Mouse (Mus musculus) cerebellum, adult 18-20 months (tissue): ENCODE results near the gene Rpl5.
"Not testable (repeated sequence)": the region's sequence is repeated elsewhere in the genome, so short reads cannot be mapped to it uniquely, and the experiment has no call there.

ENCODE experiments used
- DNase-seq, 2 experiments: peaks; one replicate each; pipeline ENCODE4 v3.0.0; 2021

Gene Rpl5

DNA sequence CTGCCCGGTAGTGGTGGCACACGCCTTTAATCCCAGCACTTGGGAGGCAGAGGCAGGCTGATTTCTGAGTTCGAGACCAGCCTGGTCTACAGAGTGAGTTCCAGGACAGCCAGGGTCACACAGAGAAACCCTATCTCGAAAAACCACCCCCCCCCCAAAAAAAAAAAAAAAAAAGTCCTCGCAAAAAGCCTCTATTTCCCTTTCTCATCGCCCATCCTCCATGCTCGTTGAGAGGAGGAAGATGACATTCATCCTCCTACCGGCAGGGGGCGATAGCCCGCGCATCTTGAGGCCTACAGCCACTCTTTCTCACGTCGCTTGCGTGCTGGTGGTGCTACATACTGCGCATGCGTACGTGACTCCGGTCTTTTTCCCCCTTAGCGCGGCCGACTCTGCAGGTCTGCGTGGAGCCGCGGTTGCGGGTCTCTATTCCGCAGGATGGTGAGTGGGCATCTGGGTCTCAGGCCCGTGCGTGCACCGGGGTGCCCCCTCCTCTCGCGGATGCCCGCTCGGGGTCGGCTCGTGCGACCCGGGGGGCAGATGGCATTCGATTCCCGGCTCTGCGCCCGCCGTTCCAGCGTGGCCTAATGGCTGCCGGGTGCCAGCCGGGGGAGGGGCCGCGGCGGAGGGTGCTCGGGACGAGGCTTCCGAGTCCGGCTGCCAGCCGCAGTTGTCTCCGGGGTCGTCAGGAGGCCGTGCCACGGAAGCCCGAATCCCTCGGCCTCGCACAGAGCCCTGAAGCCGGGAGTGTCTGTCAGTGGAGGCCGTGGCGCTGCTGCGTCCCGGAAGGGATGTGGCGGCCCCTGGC, at the start of gene Rpl5:
Gene Rpl5, plus strand, starts transcription at position 297 of the 808 bp plus-strand sequence.
- DNase-seq: peak; percentile 93 to 97

DNA sequence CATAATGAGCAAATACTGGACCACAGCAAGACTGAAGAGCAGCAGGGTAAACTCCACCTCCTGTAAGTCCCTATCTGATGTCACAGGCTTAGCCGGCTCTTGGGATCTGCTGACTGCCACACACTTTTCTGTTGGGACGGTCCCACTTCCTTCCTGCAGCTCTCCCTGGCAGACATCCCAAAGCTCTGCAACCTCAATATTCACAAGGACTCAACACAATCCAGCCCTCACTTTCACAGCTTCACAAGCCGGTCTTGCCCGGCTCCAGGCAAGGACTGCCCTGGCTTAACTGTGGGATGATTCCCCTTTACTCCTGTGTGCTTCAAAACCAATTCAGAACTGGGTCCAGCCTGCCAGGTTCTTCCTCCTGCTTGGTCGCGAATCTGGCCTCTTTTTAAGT, 46.5 kb upstream of the Rpl5 start:
- DNase-seq: no peak

DNA sequence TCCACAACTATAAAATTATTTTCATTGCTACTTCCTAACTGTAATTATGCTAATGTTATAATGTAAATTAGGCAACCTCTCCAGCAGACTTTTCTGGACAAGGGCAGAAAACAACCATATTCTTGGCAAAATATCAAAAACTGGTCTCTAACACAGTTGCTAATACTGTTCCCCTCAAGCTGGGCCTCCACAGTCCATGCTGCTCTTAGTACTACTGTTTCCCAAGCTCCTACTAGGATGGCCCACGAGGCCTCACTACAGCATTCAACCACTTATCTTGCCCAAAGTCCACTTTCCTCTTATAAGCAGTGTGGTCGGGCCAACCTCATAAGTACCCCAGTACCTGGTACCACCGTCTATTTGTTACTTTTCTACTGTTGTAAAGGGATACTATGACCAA, 45.7 kb upstream of the Rpl5 start:
- DNase-seq: no peak

DNA sequence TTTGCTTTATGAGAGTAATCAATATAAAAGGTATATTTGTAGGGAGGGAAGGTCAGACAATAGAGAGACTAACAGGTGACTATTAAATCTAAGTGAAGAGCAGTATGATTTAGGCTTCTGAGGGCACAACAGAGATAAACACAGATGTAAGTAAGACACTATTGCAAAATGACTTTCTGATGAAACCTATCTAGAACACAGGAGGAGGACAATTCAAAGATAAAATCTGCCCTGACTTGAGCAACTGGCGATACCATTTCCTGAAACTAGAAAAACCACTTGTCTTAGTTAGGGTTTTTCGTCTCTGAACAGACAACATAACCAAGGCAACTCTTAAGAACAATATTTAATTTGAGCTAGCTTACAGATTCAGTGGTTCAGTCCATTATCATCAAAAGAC, 44.8 kb upstream of the Rpl5 start:
- DNase-seq: no peak

DNA sequence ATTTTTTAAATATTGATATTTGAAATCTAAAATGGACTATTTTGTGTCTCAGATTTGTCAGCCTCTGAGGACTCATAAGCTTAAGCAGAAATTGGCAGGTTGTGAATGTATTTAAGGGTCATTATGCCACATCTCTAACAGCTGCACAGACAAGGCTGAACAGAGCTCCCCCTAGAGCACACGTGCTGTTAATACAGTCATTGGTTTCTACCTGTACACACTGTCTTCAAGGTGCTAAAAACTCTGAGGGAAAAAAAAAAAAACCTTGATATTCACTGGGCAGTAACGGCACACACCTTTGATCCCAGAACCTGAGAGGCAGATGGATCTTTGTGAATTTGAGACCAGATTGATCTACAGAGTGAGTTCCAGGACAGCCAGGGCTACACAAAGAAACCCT, 41.3 kb upstream of the Rpl5 start:
- DNase-seq: no peak

DNA sequence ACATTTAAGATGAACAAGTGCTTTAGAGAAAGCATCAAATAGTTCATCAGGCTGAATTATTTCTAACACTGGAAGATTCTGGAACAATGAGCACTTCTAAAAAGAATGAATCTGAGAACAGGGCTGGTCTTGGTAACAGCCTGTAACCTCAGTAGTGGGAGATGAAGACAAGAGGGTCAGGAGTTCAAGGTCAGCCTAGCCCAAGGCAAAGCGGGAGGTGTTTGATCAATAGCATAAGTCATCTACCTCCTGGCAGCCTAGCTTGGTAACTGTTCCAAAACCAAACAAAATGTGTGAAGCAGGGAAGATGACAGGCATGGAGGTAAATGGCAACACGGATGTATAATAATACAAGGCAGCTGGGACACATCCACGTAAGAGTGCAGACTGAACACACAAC, 36.3 kb upstream of the Rpl5 start:
- DNase-seq: no peak

DNA sequence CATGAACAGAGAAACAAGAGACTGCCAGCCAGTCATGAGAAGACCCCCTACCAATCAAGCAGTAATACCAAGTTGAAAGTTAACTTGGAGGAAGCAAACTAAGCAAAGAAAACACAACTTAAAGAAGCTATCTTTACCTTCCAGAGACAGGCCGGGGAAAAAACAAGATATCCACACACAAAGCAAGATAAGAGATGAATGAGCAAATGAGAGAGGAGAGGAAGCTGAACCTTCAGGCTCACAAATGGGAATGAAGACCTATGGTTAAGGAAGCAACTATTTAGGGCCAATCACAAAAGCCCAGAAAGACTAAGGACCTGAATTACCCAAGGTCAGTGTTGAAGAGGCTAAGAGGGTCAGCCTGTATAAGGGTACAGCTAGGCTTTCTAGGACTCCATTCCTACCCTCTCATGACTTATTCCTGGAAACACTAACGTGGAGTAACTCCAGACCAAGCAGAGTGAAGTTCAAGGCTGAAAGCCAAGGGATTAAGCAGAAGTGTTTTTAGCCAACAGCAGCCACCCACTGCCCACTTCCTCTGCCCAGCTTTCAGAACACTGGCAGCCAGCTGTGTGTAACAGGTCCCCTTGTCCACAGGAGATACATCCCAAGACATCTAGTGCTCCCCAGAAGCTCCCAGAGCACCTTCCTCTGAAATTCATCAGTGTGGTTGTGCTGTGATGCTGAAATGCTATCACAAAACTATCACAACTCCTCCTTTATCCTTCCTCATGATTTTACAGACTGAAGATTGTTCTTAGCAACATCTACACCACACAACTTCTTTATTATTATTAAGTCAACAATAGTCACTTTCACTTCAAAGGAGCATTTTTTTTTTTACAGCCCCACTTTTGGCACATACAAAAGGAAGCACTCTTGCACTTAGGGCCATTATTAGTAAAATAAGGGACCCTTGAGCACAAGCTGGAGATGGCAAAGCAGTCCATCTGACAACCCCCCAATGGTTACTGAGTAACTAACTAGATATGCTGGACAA, 33.9 kb upstream of the Rpl5 start:
- DNase-seq: no peak

DNA sequence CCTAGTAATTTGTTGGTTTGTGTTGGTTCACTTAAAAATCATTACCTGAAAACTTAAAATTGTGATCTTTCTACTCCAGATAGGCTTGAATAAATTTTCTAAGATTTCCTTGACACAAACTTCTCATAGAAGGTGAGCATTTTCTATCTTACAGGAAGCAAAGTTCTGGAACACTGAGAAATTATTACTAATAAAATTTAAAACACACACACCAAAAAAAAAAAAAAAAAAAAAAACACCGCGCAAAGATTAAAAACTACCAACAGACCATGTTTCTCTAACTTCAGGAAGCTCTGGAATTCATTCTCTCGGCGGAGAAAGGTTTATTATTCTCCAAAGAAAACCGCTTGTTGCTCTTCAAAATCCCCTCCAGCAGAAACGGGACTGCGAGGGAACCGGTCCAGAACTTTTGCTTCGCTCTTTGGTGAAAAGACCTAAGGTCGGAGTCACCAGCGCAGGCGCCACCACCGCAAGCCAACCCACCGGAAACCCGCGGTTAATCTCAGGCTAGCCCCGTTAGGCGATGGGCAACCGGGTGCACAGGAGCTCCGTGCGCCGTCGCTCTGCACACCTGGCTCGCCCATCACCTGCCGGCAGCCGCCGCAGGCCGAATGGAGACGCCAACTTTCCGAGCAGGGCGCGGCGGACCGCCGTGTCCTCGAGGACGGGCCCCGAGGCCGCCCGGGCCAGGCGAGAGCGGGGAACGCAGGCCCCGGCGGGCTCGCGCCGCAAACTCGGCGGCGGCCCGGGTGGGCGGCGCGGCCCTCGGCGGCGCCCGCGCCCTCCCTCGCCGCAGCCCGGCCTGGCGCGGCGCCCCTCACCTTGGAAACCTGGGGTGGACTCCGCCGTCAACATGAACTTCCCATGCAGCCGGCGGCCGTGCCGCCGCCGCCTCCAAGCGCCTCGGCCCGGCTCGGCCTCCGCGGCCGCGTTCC, 32.1 kb upstream of the Rpl5 start:
- DNase-seq: peak; percentile 45 to 63

DNA sequence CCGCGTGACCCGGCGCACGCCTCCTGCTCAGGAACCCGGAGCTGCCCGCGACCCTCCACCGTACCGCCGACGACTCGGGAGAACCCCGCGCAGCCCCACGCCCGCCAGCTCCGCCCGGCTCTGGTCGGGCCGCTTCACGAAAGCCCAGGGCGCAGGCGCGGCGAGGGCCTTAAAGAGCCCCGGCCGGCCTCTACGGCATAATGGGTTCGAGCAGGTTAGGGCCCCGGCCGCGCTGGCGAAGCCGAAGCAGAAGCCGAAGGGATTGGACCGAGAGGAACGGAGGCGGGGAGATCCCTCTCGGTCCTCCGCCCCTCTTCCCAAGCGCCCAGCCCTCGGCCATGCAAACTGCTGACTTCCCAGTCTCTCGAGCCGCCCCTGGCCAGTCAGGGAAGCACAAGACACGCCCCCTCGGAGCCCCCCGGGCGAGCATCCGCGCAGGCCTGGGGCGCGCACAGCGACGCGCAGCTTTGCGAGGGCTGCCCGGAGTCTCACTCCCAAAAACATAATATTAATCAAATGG, 31.3 kb upstream of the Rpl5 start:
- DNase-seq: peak; percentile 92 to 93

DNA sequence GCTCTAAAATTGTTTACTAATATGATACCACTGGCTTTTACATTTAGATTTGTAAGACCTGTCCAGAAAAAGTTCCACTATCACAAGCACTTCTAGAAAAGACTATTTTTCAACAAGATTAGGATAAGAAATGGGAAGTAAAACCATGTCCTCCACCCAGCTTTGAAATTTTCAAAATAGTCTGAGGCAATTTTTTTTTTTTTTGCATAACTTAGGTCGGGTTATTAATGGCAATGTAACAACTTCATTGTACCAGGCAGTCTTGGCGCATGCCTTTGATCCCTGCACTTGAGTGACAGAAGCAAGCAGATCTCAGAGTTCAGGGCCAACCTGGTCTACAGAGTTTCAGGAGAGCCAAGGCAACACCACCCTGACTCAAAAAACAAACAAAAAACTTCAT, 30.6 kb upstream of the Rpl5 start:
- DNase-seq: no peak

DNA sequence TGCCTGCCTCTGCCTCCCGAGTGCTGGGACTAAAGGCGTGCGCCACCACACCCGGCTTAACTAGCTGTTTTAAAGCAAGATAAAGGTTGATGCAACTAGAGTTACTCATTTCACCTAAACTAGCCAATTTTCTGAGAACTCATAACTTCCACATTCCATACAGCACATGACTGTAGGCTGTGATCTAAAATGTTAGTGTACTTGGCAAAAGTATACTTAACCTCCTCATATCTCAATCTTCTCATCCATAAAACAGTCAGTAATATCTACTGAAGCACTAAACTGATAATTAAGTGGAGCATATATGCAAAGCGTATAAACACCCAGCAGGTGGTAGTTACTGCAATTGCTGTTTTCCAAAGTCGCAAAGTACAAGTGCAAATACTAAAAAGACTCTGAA, 27.0 kb upstream of the Rpl5 start:
- no peak for DNase-seq

DNA sequence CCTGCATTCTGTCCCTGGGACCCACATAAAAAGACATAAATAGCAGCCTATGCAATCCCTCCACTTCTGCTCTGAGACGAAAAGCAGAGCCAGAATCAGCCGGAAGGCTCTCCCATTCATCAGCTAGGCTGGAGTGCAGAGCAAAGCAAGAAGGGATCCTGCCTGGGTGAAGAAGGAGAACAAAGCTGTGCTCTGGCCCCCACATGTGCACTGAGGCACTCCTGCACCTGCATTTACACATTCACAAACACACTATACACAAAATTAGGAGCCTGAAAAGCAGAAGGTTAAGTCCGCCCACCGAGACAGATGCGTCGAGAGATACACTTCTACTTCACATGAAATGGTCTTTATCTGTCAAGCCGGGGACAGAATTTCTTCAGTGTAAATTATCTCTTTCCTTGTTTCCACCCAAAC, 26.4 kb upstream of the Rpl5 start:
- DNase-seq: no peak

DNA sequence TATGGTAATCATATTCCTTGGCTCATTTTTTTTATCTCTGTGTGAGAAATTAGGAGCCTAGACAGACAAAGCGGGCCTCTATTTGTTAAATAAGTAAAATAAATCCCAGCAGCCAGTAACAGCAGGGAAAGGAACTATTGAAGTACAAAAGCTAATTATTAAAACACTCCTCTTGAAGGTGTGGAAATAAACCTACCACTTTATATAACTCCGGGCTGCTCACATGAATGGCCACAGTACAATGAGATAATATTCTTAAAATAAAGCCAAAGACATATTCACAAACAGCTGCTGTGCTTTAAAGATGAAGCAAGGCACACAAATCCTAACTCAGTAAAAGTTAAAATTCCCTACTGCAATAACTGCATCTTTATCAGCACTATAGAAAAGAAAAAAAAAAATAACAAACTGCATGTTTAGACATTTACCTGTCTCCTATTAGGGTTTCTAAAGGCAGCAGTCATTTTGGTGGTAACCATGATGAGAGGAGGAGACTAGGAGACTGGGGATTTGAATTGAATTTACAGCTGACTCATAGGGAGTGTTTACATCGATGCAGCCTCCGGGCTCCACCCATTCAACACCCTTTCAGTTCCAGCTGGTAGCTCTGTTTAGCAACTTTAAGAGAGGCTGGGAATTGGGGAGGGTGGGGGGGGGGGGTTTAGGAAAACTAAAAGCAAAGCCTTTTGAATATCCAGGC, 25.6 kb upstream of the Rpl5 start, which contains the start of gene Evi5:
Gene Evi5, minus strand, starts transcription at position 547 of the 700 bp plus-strand sequence.
- no peak for DNase-seq

DNA sequence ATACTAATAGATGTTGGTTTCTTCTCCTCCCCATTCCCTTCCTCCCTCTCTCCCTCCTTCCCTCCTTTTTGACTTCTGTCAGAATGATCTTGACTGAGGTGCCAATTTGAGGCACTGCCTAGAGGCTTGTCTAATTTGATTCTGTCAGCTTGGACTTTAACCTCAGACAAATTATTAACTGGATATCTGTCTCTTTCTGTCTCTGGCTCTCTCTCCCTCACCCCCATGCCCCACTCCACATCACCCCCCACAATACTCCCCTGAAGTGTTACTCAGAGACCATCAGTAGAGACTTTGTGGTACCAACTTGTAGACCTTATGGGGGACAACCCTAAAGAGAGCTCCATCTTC, 25.1 kb upstream of the Rpl5 start:
- no peak for DNase-seq

DNA sequence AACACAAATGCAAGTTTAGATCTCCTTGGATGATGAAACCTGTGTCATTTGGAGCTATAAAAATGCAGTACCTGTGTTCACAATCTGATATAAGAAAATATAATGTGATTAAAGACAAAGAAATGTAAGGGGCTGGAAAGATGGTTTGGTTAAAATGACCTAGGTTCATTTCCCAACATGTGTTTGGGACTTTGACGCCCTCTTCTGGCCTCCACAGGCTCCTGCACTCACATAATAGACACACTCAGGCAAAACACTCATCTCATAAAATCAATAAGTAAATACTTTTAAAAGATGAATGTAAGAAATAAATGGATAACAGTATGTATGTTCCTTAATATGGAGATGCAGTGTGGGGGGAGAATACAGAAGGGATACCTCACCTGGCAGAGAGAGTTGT, 23.2 kb upstream of the Rpl5 start:
- no peak for DNase-seq

DNA sequence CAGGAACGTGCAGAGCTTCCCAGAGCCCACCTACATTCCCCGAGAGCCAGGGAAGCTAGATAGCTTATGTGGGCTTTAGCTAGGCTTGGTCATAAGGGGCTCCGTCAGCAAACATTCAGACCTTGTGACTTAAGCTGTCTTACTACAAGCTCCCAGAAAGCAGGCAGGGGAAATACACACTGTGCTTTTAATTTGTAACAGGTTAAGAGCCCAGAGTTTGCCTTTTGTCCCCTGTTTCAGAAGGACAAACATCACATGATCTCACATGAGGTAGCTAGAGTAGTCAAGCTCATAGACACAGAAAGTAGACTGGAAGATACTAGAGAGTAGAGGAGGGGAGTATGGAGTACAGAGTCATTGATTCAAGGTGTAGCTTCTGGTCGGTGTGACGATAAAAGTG, 19.6 kb upstream of the Rpl5 start:
- DNase-seq: no peak

DNA sequence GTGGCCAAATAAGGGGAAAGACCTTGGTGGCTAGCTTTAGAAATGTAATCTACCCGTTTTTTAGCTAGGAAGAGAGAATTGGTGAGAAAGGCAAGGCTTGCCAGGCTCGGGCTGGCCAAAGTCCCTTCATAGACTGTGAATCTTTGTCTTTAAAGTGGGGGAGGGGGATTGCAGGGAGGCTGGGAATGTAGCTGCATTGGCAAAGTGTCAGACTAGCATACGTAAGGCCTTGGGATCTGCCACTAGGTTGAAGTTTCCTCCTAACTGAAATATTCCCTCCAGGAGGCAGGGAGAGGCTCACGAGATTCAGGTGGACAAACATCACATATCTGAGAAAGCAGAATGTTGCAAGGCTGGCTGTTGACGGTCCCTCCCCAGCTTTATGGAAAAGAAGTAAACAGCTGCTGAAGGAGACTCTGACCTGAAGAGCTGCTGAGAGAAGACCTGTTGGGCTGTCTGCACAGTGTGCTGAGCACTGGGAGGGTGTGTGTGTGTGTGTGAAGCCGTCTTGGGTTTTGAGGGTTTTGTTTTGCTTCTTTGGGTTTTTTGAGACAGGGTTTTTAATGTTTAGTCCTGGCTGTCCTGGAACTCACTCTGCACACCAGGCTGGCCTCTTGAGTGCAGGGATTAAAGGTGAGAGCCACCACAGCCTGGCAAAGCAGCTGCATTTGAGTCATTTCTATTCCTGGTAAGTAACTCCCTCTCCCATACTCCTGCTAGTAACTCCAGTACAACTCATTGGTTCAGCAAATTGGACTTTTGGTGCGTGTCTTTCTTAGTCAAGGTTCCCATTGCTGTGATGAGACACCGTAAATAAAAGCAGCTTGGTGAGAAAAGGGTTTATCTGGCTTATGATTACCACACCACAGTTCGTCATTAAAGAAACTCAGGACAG, 10.1 kb upstream of the Rpl5 start:
- DNase-seq: no peak

DNA sequence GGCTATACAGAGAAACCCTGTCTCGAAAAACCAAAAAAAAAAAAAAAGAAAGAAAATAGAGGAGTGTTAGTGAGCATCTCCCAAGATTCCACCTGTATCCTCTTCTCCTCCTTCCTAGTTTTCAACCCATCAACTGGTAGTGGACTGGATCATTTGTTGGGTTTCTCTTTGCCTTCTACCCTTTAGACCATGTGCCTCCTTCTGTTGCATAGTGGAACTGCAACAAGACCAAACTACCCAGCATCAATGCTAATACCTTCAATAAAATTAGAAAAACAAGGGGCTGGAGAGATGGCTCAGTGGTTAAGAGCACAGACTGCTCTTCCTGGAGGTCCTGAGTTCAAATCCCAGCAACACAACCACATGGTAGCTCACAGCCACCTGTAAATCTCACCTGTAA, 8.8 kb upstream of the Rpl5 start:
- DNase-seq: not testable (repeated sequence)

DNA sequence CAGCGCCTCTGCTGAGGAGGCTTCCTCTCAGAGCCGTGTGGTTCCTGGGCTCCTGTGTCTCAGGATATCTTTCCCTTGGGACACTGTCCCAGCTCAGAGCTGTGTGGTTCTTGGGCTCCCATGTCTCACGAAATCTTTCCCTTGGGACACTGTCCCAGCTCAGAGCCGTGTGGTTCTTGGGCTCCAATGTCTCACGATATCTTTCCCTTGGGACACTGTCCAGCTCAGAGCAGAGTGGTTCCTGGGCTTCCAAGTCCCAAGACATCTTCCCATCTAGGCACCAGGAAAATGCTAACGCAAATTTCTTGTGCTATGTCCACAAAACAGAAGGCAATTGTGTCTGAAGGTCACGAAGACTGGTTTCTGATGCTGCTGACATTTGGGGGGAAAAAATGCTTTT, 5.6 kb upstream of the Rpl5 start:
- no peak for DNase-seq

DNA sequence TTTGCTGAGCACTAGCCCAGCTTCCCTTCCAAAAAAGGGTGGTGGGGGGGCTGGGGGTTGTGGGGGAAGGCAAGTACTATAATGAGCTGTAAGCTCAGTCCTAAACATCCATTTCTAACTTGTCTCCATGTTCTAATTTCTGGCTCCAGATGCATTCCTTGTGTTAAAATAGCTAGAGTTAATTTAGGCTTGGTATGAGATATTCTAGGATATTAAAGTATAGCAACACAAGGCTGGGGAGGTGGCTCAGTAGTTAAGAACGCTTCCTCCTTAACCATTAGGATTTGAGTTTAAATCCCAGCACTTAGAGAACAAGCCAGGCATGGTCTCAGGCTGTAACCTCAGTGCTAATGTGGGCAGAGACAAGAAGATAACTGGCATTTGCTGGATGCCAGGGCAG, 4.0 kb upstream of the Rpl5 start:
- DNase-seq: no peak
